Mouse (Mus musculus): ENCODE measurements around the gene Chp1.

GRCm38 (mm10) chr2:119593765-119594112 lies 46.2 kb downstream of the Chp1 start:
- no peak for TF ChIP-seq CTCF (conservative IDR thresholded peaks at IDR 0.05; ENCODE audit: low read length)
- no peak for TF ChIP-seq NANOG (IDR thresholded peaks at IDR 0.05; ENCODE audit: borderline replicate concordance, low read length)
- TF ChIP-seq POU5F1 (IDR thresholded peaks at IDR 0.05; ENCODE audit: borderline replicate concordance, low read length) = no peak
